Mouse (Mus musculus) ovary, adult 18-20 months (tissue): ENCODE measurements around the gene Aoc3.
"Not testable (repeated sequence)": the region's sequence is repeated elsewhere in the genome, so short reads cannot be mapped to it uniquely, and the experiment has no call there.

ENCODE experiments used
- DNase-seq: peaks from one replicate; pipeline ENCODE4 v3.0.0; 2022; ENCODE audit warnings: low spot score, mixed read lengths

Gene Aoc3

GRCm38 (mm10) chr11:101330371-101330924 is at the start of gene Aoc3:
Aoc3 (plus strand) TSS chr11:101330605.
- DNase-seq = peak; percentile 58

GRCm38 (mm10) chr11:101280837-101281236 is 49.6 kb upstream of the Aoc3 start:
- DNase-seq = no peak

- DNase-seq = no peak
These were observed 47.5 kb upstream of the Aoc3 start for GRCm38 (mm10) chr11:101282896-101283295.

- no peak for DNase-seq
These were observed 46.6 kb upstream of the Aoc3 start for GRCm38 (mm10) chr11:101283805-101284204.

- DNase-seq = peak; percentile 62
These were observed 43.1 kb upstream of the Aoc3 start for GRCm38 (mm10) chr11:101287306-101287705.

- no peak for DNase-seq
These were observed 39.2 kb upstream of the Aoc3 start for GRCm38 (mm10) chr11:101291231-101291630.

GRCm38 (mm10) chr11:101295191-101295590 is 35.2 kb upstream of the Aoc3 start:
- no peak for DNase-seq

- DNase-seq = no peak
These were observed 29.5 kb upstream of the Aoc3 start for GRCm38 (mm10) chr11:101300881-101301280.

- no peak for DNase-seq
These were observed 29.0 kb upstream of the Aoc3 start for GRCm38 (mm10) chr11:101301299-101302003.

GRCm38 (mm10) chr11:101302004-101302798 is 28.2 kb upstream of the Aoc3 start, which contains the start of gene Becn1:
Becn1 (minus strand) TSS chr11:101302286.
- DNase-seq = peak; percentile 86

- DNase-seq = no peak
These were observed 22.7 kb upstream of the Aoc3 start for GRCm38 (mm10) chr11:101307744-101308143.

- DNase-seq = no peak
These were observed 19.3 kb upstream of the Aoc3 start for GRCm38 (mm10) chr11:101311083-101311482.

- DNase-seq = no peak
These were observed 18.3 kb upstream of the Aoc3 start for GRCm38 (mm10) chr11:101312150-101312549.

- DNase-seq = no peak
These were observed 15.8 kb upstream of the Aoc3 start for GRCm38 (mm10) chr11:101314567-101314966.

- DNase-seq = no peak
These were observed 15.2 kb upstream of the Aoc3 start for GRCm38 (mm10) chr11:101315082-101315650.

GRCm38 (mm10) chr11:101315665-101316500 is 14.5 kb upstream of the Aoc3 start, which contains the start of gene Psme3:
Psme3 (plus strand) TSS chr11:101316213.
- peak; percentile 85 for DNase-seq

GRCm38 (mm10) chr11:101316501-101316917 is 13.9 kb upstream of the Aoc3 start:
- no peak for DNase-seq

- peak; percentile 38 for DNase-seq
These were observed 6.8 kb upstream of the Aoc3 start for GRCm38 (mm10) chr11:101323609-101324008.

- DNase-seq = no peak
These were observed 5.6 kb upstream of the Aoc3 start, which contains the start of gene Aoc2 for GRCm38 (mm10) chr11:101324763-101325162. Aoc2 (plus strand) TSS chr11:101325063.

GRCm38 (mm10) chr11:101325201-101325600 is 5.2 kb upstream of the Aoc3 start:
- not testable (repeated sequence) for DNase-seq

- DNase-seq = no peak
These were observed 4.3 kb upstream of the Aoc3 start for GRCm38 (mm10) chr11:101326147-101326546.
